Mouse (Mus musculus): Measurements from ENCODE around the gene Lmod1. TPM values are rescaled to one million over a fixed set of nuclear protein-coding genes. Genes with fewer than 3 reads are reported as not detected.

Gene Lmod1
- polyA plus RNA-seq, 1 experiment from 2014 or later = 0.31 TPM

GRCm38 (mm10) chr1:135325934-135326333 is 1.3 kb downstream of the Lmod1 start:
- no peak for DNase-seq (ENCODE audit: low spot score)
- peaks cover 44% of the 10 kb centered on the region for H3K4me1 ChIP-seq
- no peak overlapping the region for H3K4me3 ChIP-seq
- H3K27ac ChIP-seq (replicated peaks) = no peak overlapping the region
- H3K27me3 ChIP-seq (replicated peaks; ENCODE audit: low read depth, poor library complexity, severe bottlenecking) = peaks cover 16% of the 10 kb centered on the region; the same call in 1 of the 2 replicates
- H3K9me3 ChIP-seq = no peaks in the 10 kb centered on the region
- 78% methylated on average over 2 of the region's 2 CpGs for WGBS
- no peaks in the 10 kb centered on the region for H3K36me3 ChIP-seq (replicated peaks)

- Histone ChIP-seq H3K36me3 (replicated peaks) (no peaks in the 10 kb centered on the region), H3K4me3 (no peak overlapping the region), H3K27me3 (replicated peaks; ENCODE audit: low read depth, poor library complexity, severe bottlenecking) (peaks cover 5% of the 10 kb centered on the region; the same call in 1 of the 2 replicates), H3K27ac (replicated peaks) (no peak overlapping the region), H3K9me3 (no peaks in the 10 kb centered on the region), H3K4me1 (peaks cover 49% of the 10 kb centered on the region)
- WGBS = 63% methylated on average over 5 of the region's 5 CpGs
- no peak for DNase-seq (ENCODE audit: low spot score)
Observed at GRCm38 (mm10) chr1:135328368-135328767, 3.8 kb downstream of the Lmod1 start.

- no peak for DNase-seq (ENCODE audit: low spot score)
- H3K27ac ChIP-seq (replicated peaks) = no peak overlapping the region
- H3K36me3 ChIP-seq (replicated peaks) = no peaks in the 10 kb centered on the region
- peaks cover 30% of the 10 kb centered on the region for H3K4me1 ChIP-seq
- no peaks in the 10 kb centered on the region; the same call in 1 of the 2 replicates for H3K27me3 ChIP-seq (replicated peaks; ENCODE audit: low read depth, poor library complexity, severe bottlenecking)
- WGBS = 84% methylated on average over 6 of the region's 6 CpGs
- H3K4me3 ChIP-seq = no peak overlapping the region
- H3K9me3 ChIP-seq = no peaks in the 10 kb centered on the region
Observed at GRCm38 (mm10) chr1:135330578-135330977, 6.0 kb downstream of the Lmod1 start.

- Histone ChIP-seq H3K4me1 (peaks cover 10% of the 10 kb centered on the region), H3K27ac (replicated peaks) (no peak overlapping the region), H3K9me3 (no peaks in the 10 kb centered on the region), H3K4me3 (no peak overlapping the region), H3K27me3 (replicated peaks; ENCODE audit: low read depth, poor library complexity, severe bottlenecking) (no peaks in the 10 kb centered on the region), H3K36me3 (replicated peaks) (no peaks in the 10 kb centered on the region)
- DNase-seq (ENCODE audit: low spot score) = no peak
- WGBS = 75% methylated on average over 8 of the region's 8 CpGs
Observed at GRCm38 (mm10) chr1:135341947-135342346, 17.3 kb downstream of the Lmod1 start.

- 61% methylated on average over 4 of the region's 4 CpGs for WGBS
- H3K4me3 ChIP-seq = no peak overlapping the region
- 0 out of 2 replicates have a peak overlapping the region, but pooled peaks have one; percentile 40 for H3K27ac ChIP-seq (replicated peaks)
- no peaks in the 10 kb centered on the region for H3K36me3 ChIP-seq (replicated peaks)
- no peak for DNase-seq (ENCODE audit: low spot score)
- H3K9me3 ChIP-seq = no peaks in the 10 kb centered on the region
- no peaks in the 10 kb centered on the region for H3K27me3 ChIP-seq (replicated peaks; ENCODE audit: low read depth, poor library complexity, severe bottlenecking)
- peaks cover 24% of the 10 kb centered on the region for H3K4me1 ChIP-seq
Observed at GRCm38 (mm10) chr1:135344026-135344425, 19.4 kb downstream of the Lmod1 start.

GRCm38 (mm10) chr1:135346891-135347290 is 22.3 kb downstream of the Lmod1 start:
- Histone ChIP-seq H3K4me3 (no peak overlapping the region), H3K4me1 (peaks cover 25% of the 10 kb centered on the region), H3K9me3 (no peaks in the 10 kb centered on the region), H3K27me3 (replicated peaks; ENCODE audit: low read depth, poor library complexity, severe bottlenecking) (no peaks in the 10 kb centered on the region), H3K36me3 (replicated peaks) (no peaks in the 10 kb centered on the region), H3K27ac (replicated peaks) (no peak overlapping the region; the same call in 1 of the 2 replicates)
- DNase-seq (ENCODE audit: low spot score) = no peak
- 59% methylated on average over 3 of the region's 3 CpGs for WGBS

DNA sequence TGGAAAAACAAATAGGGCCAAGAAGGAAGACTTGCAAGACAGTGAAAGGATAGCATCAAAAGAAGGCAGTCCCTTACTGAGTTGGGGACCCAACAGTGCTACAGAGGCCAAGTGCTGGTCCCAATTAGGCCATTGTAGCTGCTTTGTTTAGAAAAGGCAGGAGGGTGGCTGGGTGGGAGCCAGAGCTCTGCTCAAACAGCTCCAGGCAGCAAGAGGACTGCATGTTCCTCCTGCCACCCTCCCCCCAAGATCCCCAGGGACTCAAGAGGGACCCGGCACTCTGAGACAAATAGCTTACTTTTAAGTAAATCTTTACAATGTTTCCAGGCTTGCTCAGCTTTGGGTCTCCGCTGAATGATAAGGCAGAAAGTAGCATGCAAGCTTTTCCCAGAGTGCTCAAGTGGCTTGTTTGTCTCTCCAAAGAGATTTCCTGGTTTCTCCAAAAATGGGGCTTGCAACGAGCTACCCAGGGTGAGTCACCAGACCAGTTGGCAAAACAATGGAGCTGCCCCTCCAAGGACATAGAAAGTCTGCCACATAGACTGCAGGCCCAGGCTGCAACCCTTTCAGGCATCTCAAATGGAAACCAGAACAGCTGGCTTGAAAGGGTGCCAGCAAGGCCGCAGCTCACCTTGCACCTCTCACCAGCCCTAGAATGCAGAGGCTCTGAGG is 23.0 kb downstream of the Lmod1 start:
- WGBS = 48% methylated on average over 4 of the region's 4 CpGs
- Histone ChIP-seq H3K27ac (replicated peaks) (peak overlapping the region; percentile 63), H3K4me3 (no peak overlapping the region), H3K4me1 (peaks cover 25% of the 10 kb centered on the region), H3K9me3 (no peaks in the 10 kb centered on the region), H3K36me3 (replicated peaks) (no peaks in the 10 kb centered on the region), H3K27me3 (replicated peaks; ENCODE audit: low read depth, poor library complexity, severe bottlenecking) (no peaks in the 10 kb centered on the region)
- no peak for DNase-seq (ENCODE audit: low spot score)

DNA sequence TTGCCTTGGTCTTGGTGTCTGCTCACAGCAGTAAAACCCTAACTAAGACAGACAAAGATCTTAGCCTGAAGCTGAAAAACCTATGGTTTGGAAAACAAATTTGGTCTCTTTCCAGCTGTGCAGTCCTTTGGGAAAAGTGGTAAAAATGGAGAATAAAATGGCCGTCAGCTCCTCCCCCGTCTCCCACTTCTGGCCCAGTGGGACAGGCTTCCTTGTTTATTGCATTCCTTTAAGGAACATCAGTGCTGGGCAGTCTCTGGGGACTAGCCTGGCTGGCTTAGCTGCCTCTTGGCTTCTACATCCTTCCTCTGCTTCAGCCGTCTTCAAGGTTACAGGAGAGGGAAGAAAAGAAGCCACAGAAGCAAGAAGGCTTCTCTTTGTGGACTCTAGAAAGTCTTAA is 27.3 kb downstream of the Lmod1 start:
- Histone ChIP-seq H3K9me3 (no peaks in the 10 kb centered on the region), H3K4me1 (peaks cover 15% of the 10 kb centered on the region), H3K4me3 (no peak overlapping the region), H3K27ac (replicated peaks) (no peak overlapping the region), H3K27me3 (replicated peaks; ENCODE audit: low read depth, poor library complexity, severe bottlenecking) (no peaks in the 10 kb centered on the region), H3K36me3 (replicated peaks) (no peaks in the 10 kb centered on the region)
- 85% methylated on average over 3 of the region's 3 CpGs for WGBS
- DNase-seq (ENCODE audit: low spot score) = no peak

- no peak for DNase-seq (ENCODE audit: low spot score)
- Histone ChIP-seq H3K4me3 (no peak overlapping the region), H3K36me3 (replicated peaks) (no peaks in the 10 kb centered on the region), H3K9me3 (0 out of 2 replicates have a peak, but pooled peaks cover 6% of the 10 kb centered on the region), H3K27me3 (replicated peaks; ENCODE audit: low read depth, poor library complexity, severe bottlenecking) (no peaks in the 10 kb centered on the region), H3K27ac (replicated peaks) (no peak overlapping the region; the same call in 1 of the 2 replicates), H3K4me1 (peaks cover 18% of the 10 kb centered on the region; the same call in 1 of the 2 replicates)
- 35% methylated on average over 2 of the region's 2 CpGs for WGBS
Observed at GRCm38 (mm10) chr1:135359071-135359470, 34.5 kb downstream of the Lmod1 start.

GRCm38 (mm10) chr1:135361491-135361890 is 36.9 kb downstream of the Lmod1 start:
- DNase-seq (ENCODE audit: low spot score) = no peak
- no peak overlapping the region for H3K4me3 ChIP-seq
- H3K4me1 ChIP-seq = peaks cover 18% of the 10 kb centered on the region; the same call in 1 of the 2 replicates

GRCm38 (mm10) chr1:135362115-135362514 is 37.5 kb downstream of the Lmod1 start:
- Histone ChIP-seq H3K27me3 (replicated peaks; ENCODE audit: low read depth, poor library complexity, severe bottlenecking) (no peaks in the 10 kb centered on the region), H3K9me3 (0 out of 2 replicates have a peak, but pooled peaks cover 6% of the 10 kb centered on the region), H3K27ac (replicated peaks) (no peak overlapping the region), H3K36me3 (replicated peaks) (no peaks in the 10 kb centered on the region), H3K4me1 (peaks cover 18% of the 10 kb centered on the region; the same call in 1 of the 2 replicates), H3K4me3 (no peak overlapping the region)
- no peak for DNase-seq (ENCODE audit: low spot score)

More at GRCm38 (mm10) chr1:135361491-135361890, 36.9 kb downstream of the Lmod1 start:
- Histone ChIP-seq H3K27ac (replicated peaks) (no peak overlapping the region), H3K9me3 (0 out of 2 replicates have a peak, but pooled peaks cover 6% of the 10 kb centered on the region), H3K36me3 (replicated peaks) (no peaks in the 10 kb centered on the region), H3K27me3 (replicated peaks; ENCODE audit: low read depth, poor library complexity, severe bottlenecking) (no peaks in the 10 kb centered on the region)
- 85% methylated on average over 4 of the region's 4 CpGs for WGBS

GRCm38 (mm10) chr1:135363446-135363845 is 38.8 kb downstream of the Lmod1 start:
- Histone ChIP-seq H3K27ac (replicated peaks) (no peak overlapping the region), H3K36me3 (replicated peaks) (no peaks in the 10 kb centered on the region), H3K27me3 (replicated peaks; ENCODE audit: low read depth, poor library complexity, severe bottlenecking) (no peaks in the 10 kb centered on the region), H3K4me3 (no peak overlapping the region), H3K4me1 (peaks cover 16% of the 10 kb centered on the region), H3K9me3 (0 out of 2 replicates have a peak, but pooled peaks cover 6% of the 10 kb centered on the region)
- 78% methylated on average over 8 of the region's 8 CpGs for WGBS
- DNase-seq (ENCODE audit: low spot score) = no peak

GRCm38 (mm10) chr1:135366380-135366779 is 41.8 kb downstream of the Lmod1 start:
- DNase-seq (ENCODE audit: low spot score) = no peak
- Histone ChIP-seq H3K4me1 (peaks cover 25% of the 10 kb centered on the region), H3K27me3 (replicated peaks; ENCODE audit: low read depth, poor library complexity, severe bottlenecking) (peaks cover 15% of the 10 kb centered on the region), H3K36me3 (replicated peaks) (peaks cover 9% of the 10 kb centered on the region; the same call in 1 of the 2 replicates), H3K9me3 (0 out of 2 replicates have a peak, but pooled peaks cover 6% of the 10 kb centered on the region), H3K4me3 (no peak overlapping the region), H3K27ac (replicated peaks) (no peak overlapping the region)

All from embryonic facial prominence, embryonic 10.5 days (tissue).